Mouse (Mus musculus): ENCODE measurements around the gene Hist1h4f. TPM values are rescaled to one million over a fixed set of nuclear protein-coding genes. Genes with fewer than 3 reads are reported as not detected.

The Hist1h4f gene
- polyA plus RNA-seq, 1 experiment: 2.2 TPM

Other genes with a start within 250 kb of the Hist1h4f start
- 0.82 and 2.2 TPM in 2 replicates for gene Zfp322a, start 182.4 kb downstream of the Hist1h4f start, polyA plus RNA-seq (2012; rRNA removed; ENCODE audit: low replicate concordance)
- gene Abt1, start 127.8 kb downstream of the Hist1h4f start, polyA plus RNA-seq (2012; rRNA removed; ENCODE audit: low replicate concordance): 1.8 and 2.7 TPM in 2 replicates
- gene Btn1a1, start 85.7 kb downstream of the Hist1h4f start, polyA plus RNA-seq (2012; rRNA removed; ENCODE audit: low replicate concordance): 7.6 and 14.7 TPM in 2 replicates
- 0.22 TPM in 1 of 2 replicates, not detected in the other for gene Btn2a2, start 62.8 kb downstream of the Hist1h4f start, polyA plus RNA-seq (2012; rRNA removed; ENCODE audit: low replicate concordance)
- 38.0 and 58.7 TPM in 2 replicates for gene Hist1h4h, start 20.6 kb downstream of the Hist1h4f start, polyA plus RNA-seq (2012; rRNA removed; ENCODE audit: low replicate concordance)
- 11.2 and 126 TPM in 2 replicates for gene Hist1h2af, start 17.7 kb downstream of the Hist1h4f start, polyA plus RNA-seq (2012; rRNA removed; ENCODE audit: low replicate concordance)
- gene Hist1h3g, start 16.2 kb downstream of the Hist1h4f start, polyA plus RNA-seq (2012; rRNA removed; ENCODE audit: low replicate concordance): 5.9 and 13.3 TPM in 2 replicates
- 0.78 and 1.9 TPM in 2 replicates for gene Hist1h2bh, start 8.3 kb downstream of the Hist1h4f start, polyA plus RNA-seq (2012; rRNA removed; ENCODE audit: low replicate concordance)
- 1.0 and 5.4 TPM in 2 replicates for gene Hist1h3f, start 7.6 kb downstream of the Hist1h4f start, polyA plus RNA-seq (2012; rRNA removed; ENCODE audit: low replicate concordance)
- gene Hist1h1d, start 1.6 kb upstream of the Hist1h4f start, polyA plus RNA-seq (2012; rRNA removed; ENCODE audit: low replicate concordance): 0.13 and 0.16 TPM in 2 replicates
- 6.4 and 27.3 TPM in 2 replicates for gene Hist1h3e, start 10.7 kb upstream of the Hist1h4f start, polyA plus RNA-seq (2012; rRNA removed; ENCODE audit: low replicate concordance)
- gene Hist1h2ae, start 19.6 kb upstream of the Hist1h4f start, polyA plus RNA-seq (2012; rRNA removed; ENCODE audit: low replicate concordance): 1.2 and 9.3 TPM in 2 replicates
- gene Hist1h2bg, start 19.7 kb upstream of the Hist1h4f start, polyA plus RNA-seq (2012; rRNA removed; ENCODE audit: low replicate concordance): 13.0 and 31.0 TPM in 2 replicates
- 4.0 and 7.4 TPM in 2 replicates for gene Hist1h2bf, start 22.5 kb upstream of the Hist1h4f start, polyA plus RNA-seq (2012; rRNA removed; ENCODE audit: low replicate concordance)
- 0.65 and 4.8 TPM in 2 replicates for gene Hist1h2ad, start 22.7 kb upstream of the Hist1h4f start, polyA plus RNA-seq (2012; rRNA removed; ENCODE audit: low replicate concordance)
- 4.1 and 8.7 TPM in 2 replicates for gene Hist1h3d, start 24.1 kb upstream of the Hist1h4f start, polyA plus RNA-seq (2012; rRNA removed; ENCODE audit: low replicate concordance)
- gene Hist1h4d, start 29.9 kb upstream of the Hist1h4f start, polyA plus RNA-seq (2012; rRNA removed; ENCODE audit: low replicate concordance): 5.3 and 12.9 TPM in 2 replicates
- 3.1 and 3.9 TPM in 2 replicates for gene Hist1h2be, start 69.5 kb upstream of the Hist1h4f start, polyA plus RNA-seq (2012; rRNA removed; ENCODE audit: low replicate concordance)
- gene Hist1h1e, start 70.9 kb upstream of the Hist1h4f start, polyA plus RNA-seq (2012; rRNA removed; ENCODE audit: low replicate concordance): 1.8 and 2.0 TPM in 2 replicates
- gene Hist1h2ac, start 132.3 kb upstream of the Hist1h4f start, polyA plus RNA-seq (2012; rRNA removed; ENCODE audit: low replicate concordance): 0.23 and 1.3 TPM in 2 replicates
- 185 and 224 TPM in 2 replicates for gene Hist1h2bc, start 132.6 kb upstream of the Hist1h4f start, polyA plus RNA-seq (2012; rRNA removed; ENCODE audit: low replicate concordance)
- not detected in 2 replicates for gene Hist1h1t, start 144.2 kb upstream of the Hist1h4f start, polyA plus RNA-seq (2012; rRNA removed; ENCODE audit: low replicate concordance)
- 2.4 and 6.0 TPM in 2 replicates for gene Hist1h4c, start 146.8 kb upstream of the Hist1h4f start, polyA plus RNA-seq (2012; rRNA removed; ENCODE audit: low replicate concordance)
- gene Hfe, start 159.2 kb upstream of the Hist1h4f start, polyA plus RNA-seq (2012; rRNA removed; ENCODE audit: low replicate concordance): 28.3 and 37.4 TPM in 2 replicates
- gene Hist1h1c, start 187.2 kb upstream of the Hist1h4f start, polyA plus RNA-seq (2012; rRNA removed; ENCODE audit: low replicate concordance): 45.0 and 48.4 TPM in 2 replicates
- 2.4 and 16.2 TPM in 2 replicates for gene Hist1h3c, start 194.0 kb upstream of the Hist1h4f start, polyA plus RNA-seq (2012; rRNA removed; ENCODE audit: low replicate concordance)
- 3.7 and 13.5 TPM in 2 replicates for gene Hist1h2bb, start 195.1 kb upstream of the Hist1h4f start, polyA plus RNA-seq (2012; rRNA removed; ENCODE audit: low replicate concordance)
- 1.0 and 14.9 TPM in 2 replicates for gene Hist1h2ab, start 199.5 kb upstream of the Hist1h4f start, polyA plus RNA-seq (2012; rRNA removed; ENCODE audit: low replicate concordance)
- 4.0 and 16.0 TPM in 2 replicates for gene Hist1h3b, start 200.6 kb upstream of the Hist1h4f start, polyA plus RNA-seq (2012; rRNA removed; ENCODE audit: low replicate concordance)
- 1.3 and 6.8 TPM in 2 replicates for gene Hist1h4b, start 205.4 kb upstream of the Hist1h4f start, polyA plus RNA-seq (2012; rRNA removed; ENCODE audit: low replicate concordance)
- gene Hist1h4a, start 209.6 kb upstream of the Hist1h4f start, polyA plus RNA-seq (2012; rRNA removed; ENCODE audit: low replicate concordance): 1.6 and 6.5 TPM in 2 replicates
- 3.1 and 16.8 TPM in 2 replicates for gene Hist1h3a, start 210.7 kb upstream of the Hist1h4f start, polyA plus RNA-seq (2012; rRNA removed; ENCODE audit: low replicate concordance)
- gene Hist1h1a, start 212.0 kb upstream of the Hist1h4f start, polyA plus RNA-seq (2012; rRNA removed; ENCODE audit: low replicate concordance): 0.47 TPM in 1 of 2 replicates, not detected in the other
- 0.10 TPM in 1 of 2 replicates, not detected in the other for gene Trim38, start 218.3 kb upstream of the Hist1h4f start, polyA plus RNA-seq (2012; rRNA removed; ENCODE audit: low replicate concordance)